Mouse (Mus musculus): ENCODE measurements at regions not wholly inside any gene's neighbourhood (a gene's known extent, or its start where the extent isn't known, plus 50 kb on each side); places are given as distances from the start of the nearest gene placed in this dataset.

DNA sequence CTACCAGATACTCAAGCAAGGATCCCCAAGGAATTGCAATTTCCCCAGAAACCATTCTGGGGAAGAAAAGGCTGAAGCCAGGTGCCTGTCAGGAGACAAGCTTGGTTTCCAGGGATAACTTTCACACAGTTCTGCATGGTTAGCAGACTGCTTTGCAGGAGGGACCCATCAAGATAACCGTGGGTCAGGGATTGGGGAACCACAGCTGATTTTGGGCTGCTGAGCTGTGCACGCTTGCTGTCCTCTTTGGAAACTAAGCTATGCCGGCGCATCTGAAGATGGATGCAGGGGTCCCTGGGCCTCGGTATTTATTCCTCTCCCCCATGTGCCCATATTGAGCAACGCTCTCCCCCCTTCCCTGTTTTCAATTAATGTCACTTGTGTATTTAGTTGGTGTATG is 151.1 kb downstream of the Qrsl1 start:
- TF ChIP-seq CTCF (IDR thresholded peaks at IDR 0.05; ENCODE audit: low read depth): no peak
- no peak for TF ChIP-seq EP300 (IDR thresholded peaks at IDR 0.05; ENCODE audit: low read depth)
